Mouse (Mus musculus) thymus, postnatal 0 days (tissue): ENCODE results near the gene Tbc1d2b. TPM values are rescaled to one million over a fixed set of nuclear protein-coding genes. Genes with fewer than 3 reads are reported as not detected.
A peak's percentile ranks its signal among the peaks of the same experiment; 100 is the strongest.

Source experiments
- DNase-seq: peaks from one replicate; pipeline ENCODE4 v3.0.0-alpha.2; 2015; ENCODE audit warnings: low spot score
- polyA plus RNA-seq: library from polyadenylated mRNA; unstranded; fragments of >200 nt; fragmentation: Nextera tagmentation; extraction: Ambion mirVana; gene quantifications from 2 replicates; pipeline ENCODE4 v1.2.1, GENCODE M21; 2015

Tbc1d2b gene
- polyA plus RNA-seq, 1 experiment from 2014 or later = 9.7 TPM

- DNase-seq = no peak
These were observed 5.1 kb downstream of the Tbc1d2b start for GRCm38 (mm10) chr9:90265322-90266039.

GRCm38 (mm10) chr9:90263340-90263679 lies 7.3 kb downstream of the Tbc1d2b start:
- no peak for DNase-seq

- DNase-seq = no peak
These were observed 7.8 kb downstream of the Tbc1d2b start for GRCm38 (mm10) chr9:90262591-90263339.

- no peak for DNase-seq
These were observed 8.5 kb downstream of the Tbc1d2b start for GRCm38 (mm10) chr9:90262063-90262462.

- no peak for DNase-seq
These were observed 9.8 kb downstream of the Tbc1d2b start for GRCm38 (mm10) chr9:90260600-90261375.

- no peak for DNase-seq
These were observed 10.5 kb downstream of the Tbc1d2b start for GRCm38 (mm10) chr9:90260079-90260478.

GRCm38 (mm10) chr9:90259400-90259950 lies 11.1 kb downstream of the Tbc1d2b start:
- peak; percentile 38 for DNase-seq

- DNase-seq = no peak
These were observed 12.7 kb downstream of the Tbc1d2b start for GRCm38 (mm10) chr9:90257754-90258531.

- DNase-seq = no peak
These were observed 13.4 kb downstream of the Tbc1d2b start for GRCm38 (mm10) chr9:90257220-90257619.

- no peak for DNase-seq
These were observed 14.7 kb downstream of the Tbc1d2b start for GRCm38 (mm10) chr9:90255844-90256405.

- no peak for DNase-seq
These were observed 17.4 kb downstream of the Tbc1d2b start for GRCm38 (mm10) chr9:90253181-90253580.

- no peak for DNase-seq
These were observed 19.4 kb downstream of the Tbc1d2b start for GRCm38 (mm10) chr9:90250964-90251750.

- DNase-seq = no peak
These were observed 20.3 kb downstream of the Tbc1d2b start for GRCm38 (mm10) chr9:90250141-90250775.

GRCm38 (mm10) chr9:90249036-90249435 lies 21.6 kb downstream of the Tbc1d2b start:
- DNase-seq = no peak

GRCm38 (mm10) chr9:90248326-90248725 lies 22.3 kb downstream of the Tbc1d2b start:
- no peak for DNase-seq

- no peak for DNase-seq
These were observed 23.3 kb downstream of the Tbc1d2b start for GRCm38 (mm10) chr9:90247316-90247715.

GRCm38 (mm10) chr9:90245781-90246180 lies 24.8 kb downstream of the Tbc1d2b start:
- DNase-seq = no peak

GRCm38 (mm10) chr9:90245206-90245605 lies 25.4 kb downstream of the Tbc1d2b start:
- DNase-seq = no peak
